Mouse (Mus musculus): ENCODE results near the gene Vmn1r11. TPM values are rescaled to one million over a fixed set of nuclear protein-coding genes. Genes with fewer than 3 reads are reported as not detected.

Vmn1r11 gene
- polyA plus RNA-seq (2015; fragmentation: Nextera tagmentation; extraction: Ambion mirVana), result not detected in 2 replicates

- Histone ChIP-seq H3K27ac (ENCODE audit: low read length) (no peak within 1 kb of the TSS), H3K27me3 (ENCODE audit: control insufficient read depth, insufficient read depth, low read depth, low read length) (no peaks in the 10 kb centered on the region), H3K9ac (ENCODE audit: low read length) (no peak within 1 kb of the TSS), H3K4me1 (replicated peaks; ENCODE audit: control insufficient read depth, insufficient read depth, low read length) (no peaks in the 10 kb centered on the region), H3K9me3 (ENCODE audit: control insufficient read depth, low read length) (no peaks in the 10 kb centered on the region), H3K36me3 (ENCODE audit: control insufficient read depth, insufficient read depth, low read length) (no peaks in the 10 kb centered on the region), H3K4me2 (ENCODE audit: low read depth, low read length) (no peak within 1 kb of the TSS), H3K4me3 (ENCODE audit: low read length) (no peak within 1 kb of the TSS)
- no peak for ATAC-seq (ENCODE audit: low read depth)
- 67% methylated on average over 1 of the region's 1 CpGs for WGBS
These were observed at the start of gene Vmn1r11 for GRCm38 (mm10) chr6:57133155-57133554. TSS of gene Vmn1r11 (plus strand) at chr6:57133455.

GRCm38 (mm10) chr6:57106358-57106757, 26.9 kb upstream of the Vmn1r11 start:
- no peak overlapping the region for H3K4me2 ChIP-seq (ENCODE audit: low read depth, low read length)
- no peak overlapping the region for H3K27ac ChIP-seq (ENCODE audit: low read length)
- no peak overlapping the region for H3K4me3 ChIP-seq (ENCODE audit: low read length)
- WGBS, result 61% methylated on average over 1 of the region's 1 CpGs
- no peaks in the 10 kb centered on the region for H3K27me3 ChIP-seq (ENCODE audit: control insufficient read depth, insufficient read depth, low read depth, low read length)
- no peaks in the 10 kb centered on the region for H3K9me3 ChIP-seq (ENCODE audit: control insufficient read depth, low read length)
- H3K36me3 ChIP-seq (ENCODE audit: control insufficient read depth, insufficient read depth, low read length), result no peaks in the 10 kb centered on the region
- no peak for ATAC-seq (ENCODE audit: low read depth)
- no peaks in the 10 kb centered on the region for H3K4me1 ChIP-seq (replicated peaks; ENCODE audit: control insufficient read depth, insufficient read depth, low read length)
- H3K9ac ChIP-seq (ENCODE audit: low read length), result no peak overlapping the region

- no peaks in the 10 kb centered on the region for H3K27me3 ChIP-seq (ENCODE audit: control insufficient read depth, insufficient read depth, low read depth, low read length)
- no peak within 1 kb of the TSS for H3K4me3 ChIP-seq (ENCODE audit: low read length)
- WGBS, result 74% methylated on average over 3 of the region's 3 CpGs
- no peak for ATAC-seq (ENCODE audit: low read depth)
- no peak within 1 kb of the TSS for H3K27ac ChIP-seq (ENCODE audit: low read length)
- no peaks in the 10 kb centered on the region for H3K4me1 ChIP-seq (replicated peaks; ENCODE audit: control insufficient read depth, insufficient read depth, low read length)
- no peaks in the 10 kb centered on the region for H3K9me3 ChIP-seq (ENCODE audit: control insufficient read depth, low read length)
- H3K4me2 ChIP-seq (ENCODE audit: low read depth, low read length), result no peak within 1 kb of the TSS
- H3K9ac ChIP-seq (ENCODE audit: low read length), result no peak within 1 kb of the TSS
- H3K36me3 ChIP-seq (ENCODE audit: control insufficient read depth, insufficient read depth, low read length), result no peaks in the 10 kb centered on the region
These were observed 24.1 kb upstream of the Vmn1r11 start, which contains the start of gene Vmn1r10 for GRCm38 (mm10) chr6:57109154-57109553. TSS of gene Vmn1r10 (plus strand) at chr6:57109454.

GRCm38 (mm10) chr6:57156619-57157018, 23.4 kb downstream of the Vmn1r11 start, which contains the start of gene Vmn1r12:
TSS of gene Vmn1r12 (plus strand) at chr6:57156919.
- Histone ChIP-seq H3K27ac (ENCODE audit: low read length) (no peak within 1 kb of the TSS), H3K27me3 (ENCODE audit: control insufficient read depth, insufficient read depth, low read depth, low read length) (no peaks in the 10 kb centered on the region), H3K9me3 (ENCODE audit: control insufficient read depth, low read length) (no peaks in the 10 kb centered on the region), H3K36me3 (ENCODE audit: control insufficient read depth, insufficient read depth, low read length) (no peaks in the 10 kb centered on the region), H3K9ac (ENCODE audit: low read length) (no peak within 1 kb of the TSS), H3K4me3 (ENCODE audit: low read length) (no peak within 1 kb of the TSS), H3K4me2 (ENCODE audit: low read depth, low read length) (no peak within 1 kb of the TSS), H3K4me1 (replicated peaks; ENCODE audit: control insufficient read depth, insufficient read depth, low read length) (no peaks in the 10 kb centered on the region)
- 72% methylated on average over 2 of the region's 2 CpGs for WGBS
- ATAC-seq (ENCODE audit: low read depth), result no peak

Other genes starting within 250 kb of the Vmn1r11 start
- 59.0 and 59.2 TPM in 2 replicates for gene Nt5c3, start 209.5 kb upstream of the Vmn1r11 start, polyA plus RNA-seq (2015; fragmentation: Nextera tagmentation; extraction: Ambion mirVana)
- gene Vmn1r4, start 209.4 kb upstream of the Vmn1r11 start, polyA plus RNA-seq (2015; fragmentation: Nextera tagmentation; extraction: Ambion mirVana), result 0.16 and 0.19 TPM in 2 replicates
- gene Vmn1r5, start 163.2 kb upstream of the Vmn1r11 start, polyA plus RNA-seq (2015; fragmentation: Nextera tagmentation; extraction: Ambion mirVana), result not detected in 2 replicates
- gene Vmn1r6, start 136.2 kb upstream of the Vmn1r11 start, polyA plus RNA-seq (2015; fragmentation: Nextera tagmentation; extraction: Ambion mirVana), result not detected in 2 replicates
- not detected in 2 replicates for gene Vmn1r7, start 108.1 kb upstream of the Vmn1r11 start, polyA plus RNA-seq (2015; fragmentation: Nextera tagmentation; extraction: Ambion mirVana)
- gene Vmn1r8, start 101.2 kb upstream of the Vmn1r11 start, polyA plus RNA-seq (2015; fragmentation: Nextera tagmentation; extraction: Ambion mirVana), result not detected in 2 replicates
- not detected in 2 replicates for gene Vmn1r9, start 66.7 kb upstream of the Vmn1r11 start, polyA plus RNA-seq (2015; fragmentation: Nextera tagmentation; extraction: Ambion mirVana)
- not detected in 2 replicates for gene Vmn1r10, start 24.0 kb upstream of the Vmn1r11 start, polyA plus RNA-seq (2015; fragmentation: Nextera tagmentation; extraction: Ambion mirVana)
- gene Vmn1r12, start 23.5 kb downstream of the Vmn1r11 start, polyA plus RNA-seq (2015; fragmentation: Nextera tagmentation; extraction: Ambion mirVana), result not detected in 2 replicates
- not detected in 2 replicates for gene Vmn1r13, start 69.8 kb downstream of the Vmn1r11 start, polyA plus RNA-seq (2015; fragmentation: Nextera tagmentation; extraction: Ambion mirVana)
- not detected in 2 replicates for gene Vmn1r14, start 98.2 kb downstream of the Vmn1r11 start, polyA plus RNA-seq (2015; fragmentation: Nextera tagmentation; extraction: Ambion mirVana)
- gene Vmn1r15, start 124.5 kb downstream of the Vmn1r11 start, polyA plus RNA-seq (2015; fragmentation: Nextera tagmentation; extraction: Ambion mirVana), result not detected in 2 replicates
- gene Vmn1r16, start 196.0 kb downstream of the Vmn1r11 start, polyA plus RNA-seq (2015; fragmentation: Nextera tagmentation; extraction: Ambion mirVana), result not detected in 2 replicates
- not detected in 2 replicates for gene Vmn1r17, start 230.3 kb downstream of the Vmn1r11 start, polyA plus RNA-seq (2015; fragmentation: Nextera tagmentation; extraction: Ambion mirVana)